Mouse (Mus musculus) heart, embryonic 11.5 days (tissue): ENCODE measurements around the gene Oprm1. TPM values are rescaled to one million over a fixed set of nuclear protein-coding genes. Genes with fewer than 3 reads are reported as not detected.

Experiments used
- ATAC-seq: fragments of 200-750 bp; cut with Nextera tagmentation; replicated peaks from 2 replicates; pipeline ENCODE4 v1.8.0; 2017; ENCODE audit warnings: moderate library complexity; ENCODE audit not compliant: insufficient number of reproducible peaks, low FRiP score, low TSS enrichment
- H3K27ac ChIP-seq: fragments of 300-500 bp; sonication (generic); 2 replicates; pipeline ENCODE4 v1.5.1; 2014; ENCODE audit warnings: mild to moderate bottlenecking, low read depth, low read length
- H3K27me3 ChIP-seq: fragments of 300-500 bp; sonication (generic); 2 replicates; pipeline ENCODE4 v1.6.1; 2014; ENCODE audit warnings: mild to moderate bottlenecking, low read length, mixed read lengths; ENCODE audit not compliant: control insufficient read depth, insufficient read depth
- H3K36me3 ChIP-seq: fragments of 300-500 bp; sonication (generic); 2 replicates; pipeline ENCODE4 v1.6.1; 2014; ENCODE audit warnings: mild to moderate bottlenecking, low read length, moderate library complexity, mixed read lengths; ENCODE audit not compliant: control insufficient read depth, insufficient read depth
- H3K4me1 ChIP-seq: fragments of 300-500 bp; sonication (generic); 2 replicates; pipeline ENCODE4 v1.6.1; 2014; ENCODE audit warnings: low read length; ENCODE audit not compliant: control insufficient read depth, insufficient read depth
- H3K4me2 ChIP-seq: fragments of 300-500 bp; sonication (generic); 2 replicates; pipeline ENCODE4 v1.6.1; 2014; ENCODE audit warnings: mild to moderate bottlenecking, moderate library complexity
- H3K4me3 ChIP-seq: fragments of 300-500 bp; sonication (generic); 2 replicates; pipeline ENCODE4 v1.5.1; 2014; ENCODE audit warnings: low read depth, low read length
- H3K9ac ChIP-seq: fragments of 300-500 bp; sonication (generic); 2 replicates; pipeline ENCODE4 v1.6.1; 2014; ENCODE audit warnings: mild to moderate bottlenecking, low read depth, low read length, moderate library complexity
- H3K9me3 ChIP-seq: fragments of 300-500 bp; sonication (generic); replicated peaks from 2 replicates; pipeline ENCODE4 v1.6.1; 2016; ENCODE audit warnings: low read length; ENCODE audit not compliant: control insufficient read depth
- WGBS: fragments of 180-500 bp; shearing (Covaris S2); extraction: QIAGEN DNeasy Blood & Tissue Kit; methylation state at CpG from one replicate; pipeline ENCODE4 v1.1.7; 2014; ENCODE audit not compliant: insufficient replicate concordance; 5-methylcytosine and 5-hydroxymethylcytosine counted together
- polyA plus RNA-seq: library from polyadenylated mRNA; unstranded; fragments of >200 nt; fragmentation: Nextera tagmentation; extraction: Ambion mirVana; gene quantifications from 2 replicates; pipeline ENCODE4 v1.2.1, GENCODE M21; 2014

The Oprm1 gene
- polyA plus RNA-seq, 1 experiment from 2014 or later = not detected

- Histone ChIP-seq H3K4me3 (no peak overlapping the region), H3K4me2 (no peak overlapping the region), H3K4me1 (no peaks in the 10 kb centered on the region), H3K9me3 (no peaks in the 10 kb centered on the region), H3K27me3 (no peaks in the 10 kb centered on the region), H3K9ac (no peak overlapping the region), H3K36me3 (no peaks in the 10 kb centered on the region), H3K27ac (no peak overlapping the region)
- WGBS = 81% methylated on average over 9 of the region's 9 CpGs
- ATAC-seq = no peak
Observed at GRCm38 (mm10) chr10:7020551-7020950, 262.2 kb downstream of the Oprm1 start.

DNA sequence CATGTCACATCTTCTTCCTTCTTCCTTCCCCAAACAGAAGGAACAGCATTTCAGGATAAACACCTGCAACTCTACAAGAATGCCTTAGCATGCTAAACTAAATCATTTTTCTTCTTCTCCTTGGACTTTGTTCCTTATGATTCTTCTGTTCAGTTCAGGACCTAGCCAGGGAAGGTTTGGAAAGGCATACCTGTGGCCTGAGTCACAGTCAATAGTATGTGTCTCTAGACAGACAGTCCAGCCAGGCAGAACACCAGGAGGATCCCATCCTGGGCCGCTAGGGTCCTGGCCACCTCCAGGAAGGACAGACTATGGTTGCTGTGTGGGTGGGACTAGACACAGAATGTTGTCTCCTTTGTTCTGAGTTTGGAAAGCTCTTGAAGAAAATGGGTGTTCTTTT lies 266.7 kb downstream of the Oprm1 start:
- Histone ChIP-seq H3K9ac (no peak overlapping the region), H3K4me1 (no peaks in the 10 kb centered on the region), H3K4me3 (no peak overlapping the region), H3K27me3 (no peaks in the 10 kb centered on the region), H3K36me3 (no peaks in the 10 kb centered on the region), H3K27ac (no peak overlapping the region), H3K9me3 (no peaks in the 10 kb centered on the region), H3K4me2 (no peak overlapping the region)
- no peak for ATAC-seq
- WGBS = 69% methylated on average over 1 of the region's 1 CpGs

GRCm38 (mm10) chr10:7033459-7033858 lies 275.2 kb downstream of the Oprm1 start:
- Histone ChIP-seq H3K9me3 (no peaks in the 10 kb centered on the region), H3K4me2 (no peak overlapping the region), H3K27ac (no peak overlapping the region), H3K27me3 (no peaks in the 10 kb centered on the region), H3K4me3 (no peak overlapping the region), H3K4me1 (no peaks in the 10 kb centered on the region), H3K9ac (no peak overlapping the region), H3K36me3 (no peaks in the 10 kb centered on the region)
- no peak for ATAC-seq
- WGBS = 85% methylated on average over 2 of the region's 2 CpGs

DNA sequence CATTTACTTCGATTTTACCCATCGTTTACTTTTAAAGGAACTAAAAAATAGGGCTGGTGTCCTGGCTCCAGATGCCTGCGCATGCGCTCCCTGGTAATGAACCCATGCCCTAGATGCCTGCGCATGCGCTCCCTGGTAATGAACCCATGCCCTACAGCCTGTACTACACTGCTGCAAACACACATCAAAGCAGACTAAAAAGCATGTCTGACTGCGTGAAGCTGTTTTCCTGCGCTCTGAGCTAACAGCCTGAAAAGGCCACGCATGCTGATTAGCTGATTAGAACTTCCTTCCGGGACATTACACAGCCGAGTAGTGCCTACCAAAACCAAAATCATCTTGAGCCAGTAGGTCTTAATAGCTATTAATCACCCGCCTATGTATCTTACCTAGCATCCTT lies 277.2 kb downstream of the Oprm1 start:
- Histone ChIP-seq H3K9me3 (no peaks in the 10 kb centered on the region), H3K9ac (no peak overlapping the region), H3K36me3 (no peaks in the 10 kb centered on the region), H3K27ac (no peak overlapping the region), H3K4me3 (no peak overlapping the region), H3K27me3 (no peaks in the 10 kb centered on the region), H3K4me1 (no peaks in the 10 kb centered on the region), H3K4me2 (no peak overlapping the region)
- no peak for ATAC-seq
- WGBS = 72% methylated on average over 12 of the region's 12 CpGs

GRCm38 (mm10) chr10:7037194-7037593 lies 278.9 kb downstream of the Oprm1 start:
- Histone ChIP-seq H3K9me3 (no peaks in the 10 kb centered on the region), H3K27ac (no peak overlapping the region), H3K36me3 (no peaks in the 10 kb centered on the region), H3K9ac (no peak overlapping the region), H3K4me2 (no peak overlapping the region), H3K4me3 (no peak overlapping the region), H3K4me1 (no peaks in the 10 kb centered on the region), H3K27me3 (no peaks in the 10 kb centered on the region)
- WGBS = 91% methylated on average over 5 of the region's 5 CpGs
- no peak for ATAC-seq

DNA sequence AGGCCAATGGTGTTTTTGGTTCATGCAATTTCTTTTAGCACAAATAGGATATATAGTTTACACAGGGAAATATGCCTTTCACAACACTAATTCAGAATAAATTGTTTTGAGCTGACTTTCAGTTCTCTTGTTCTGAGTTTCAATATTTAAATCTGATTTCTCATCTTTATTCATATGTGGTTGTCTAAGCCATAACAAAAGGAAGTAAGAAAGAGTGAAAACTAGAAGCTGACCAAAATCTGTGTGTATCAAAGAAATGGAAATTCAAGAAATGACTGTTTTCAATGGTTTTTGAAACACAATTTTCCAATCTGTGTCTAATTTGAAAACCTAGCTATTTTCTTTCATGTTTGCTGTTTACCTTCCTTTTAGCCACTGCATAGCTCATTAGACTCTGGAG lies 282.7 kb downstream of the Oprm1 start:
- no peak overlapping the region for H3K27ac ChIP-seq
- H3K9ac ChIP-seq = no peak overlapping the region
- ATAC-seq = no peak
- H3K4me3 ChIP-seq = no peak overlapping the region
- no peaks in the 10 kb centered on the region for H3K9me3 ChIP-seq
- H3K36me3 ChIP-seq = no peaks in the 10 kb centered on the region
- H3K4me1 ChIP-seq = no peaks in the 10 kb centered on the region
- H3K4me2 ChIP-seq = no peak overlapping the region
- no peaks in the 10 kb centered on the region for H3K27me3 ChIP-seq

GRCm38 (mm10) chr10:7043896-7044295 lies 285.6 kb downstream of the Oprm1 start:
- Histone ChIP-seq H3K36me3 (no peaks in the 10 kb centered on the region), H3K4me1 (no peaks in the 10 kb centered on the region), H3K4me2 (no peak overlapping the region), H3K27me3 (no peaks in the 10 kb centered on the region), H3K27ac (no peak overlapping the region), H3K4me3 (no peak overlapping the region), H3K9me3 (no peaks in the 10 kb centered on the region), H3K9ac (no peak overlapping the region)
- no peak for ATAC-seq
- 79% methylated on average over 5 of the region's 5 CpGs for WGBS

GRCm38 (mm10) chr10:7047288-7047918 lies 289.1 kb downstream of the Oprm1 start:
- Histone ChIP-seq H3K4me2 (no peak overlapping the region), H3K9ac (no peak overlapping the region), H3K9me3 (no peaks in the 10 kb centered on the region), H3K36me3 (no peaks in the 10 kb centered on the region), H3K27ac (no peak overlapping the region), H3K4me3 (no peak overlapping the region), H3K27me3 (no peaks in the 10 kb centered on the region), H3K4me1 (no peaks in the 10 kb centered on the region)
- WGBS = 54% methylated on average over 10 of the region's 10 CpGs
- ATAC-seq = peak; percentile 55; the same call in 1 of the 2 replicates

DNA sequence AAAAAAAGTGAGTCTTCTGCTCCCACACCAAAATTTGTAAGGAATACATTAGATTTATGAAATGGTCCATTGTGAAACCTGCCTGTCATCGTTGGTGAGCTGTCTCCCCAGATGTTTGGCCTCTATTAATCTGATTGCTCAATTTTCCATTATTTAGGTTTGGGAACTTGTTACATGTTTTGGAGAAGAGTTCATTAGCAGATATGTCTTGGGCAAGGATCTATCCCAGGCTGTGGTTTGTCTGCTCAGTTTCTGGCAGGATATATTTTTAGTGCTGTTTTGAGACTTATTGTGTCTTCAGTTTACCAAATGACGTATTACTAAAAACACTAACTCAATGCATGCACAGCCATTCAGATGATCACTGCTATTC lies 289.6 kb downstream of the Oprm1 start:
- H3K9me3 ChIP-seq = no peaks in the 10 kb centered on the region
- WGBS = 80% methylated on average over 2 of the region's 2 CpGs

More for the DNA sequence above, 289.6 kb downstream of the Oprm1 start:
- Histone ChIP-seq H3K27me3 (no peaks in the 10 kb centered on the region), H3K4me1 (no peaks in the 10 kb centered on the region), H3K4me3 (no peak overlapping the region), H3K4me2 (no peak overlapping the region), H3K9ac (no peak overlapping the region), H3K27ac (no peak overlapping the region), H3K36me3 (no peaks in the 10 kb centered on the region)
- ATAC-seq = no peak
